Mouse (Mus musculus) NIH3T3 (cell line): ENCODE results near the gene Hs3st5.
"Not testable (repeated sequence)": the region's sequence is repeated elsewhere in the genome, so short reads cannot be mapped to it uniquely, and the experiment has no call there.

Experiments used
- DNase-seq: peaks from one replicate; pipeline ENCODE4 v3.0.0-alpha.2; 2012; ENCODE audit warnings: low read depth

Hs3st5 gene

GRCm38 (mm10) chr10:36506727-36507555 lies at the start of gene Hs3st5:
Gene Hs3st5, plus strand, starts transcription at chr10:36506814.
- no peak for DNase-seq

- DNase-seq: no peak
Measured at GRCm38 (mm10) chr10:36468664-36469063, 38.0 kb upstream of the Hs3st5 start.

DNA sequence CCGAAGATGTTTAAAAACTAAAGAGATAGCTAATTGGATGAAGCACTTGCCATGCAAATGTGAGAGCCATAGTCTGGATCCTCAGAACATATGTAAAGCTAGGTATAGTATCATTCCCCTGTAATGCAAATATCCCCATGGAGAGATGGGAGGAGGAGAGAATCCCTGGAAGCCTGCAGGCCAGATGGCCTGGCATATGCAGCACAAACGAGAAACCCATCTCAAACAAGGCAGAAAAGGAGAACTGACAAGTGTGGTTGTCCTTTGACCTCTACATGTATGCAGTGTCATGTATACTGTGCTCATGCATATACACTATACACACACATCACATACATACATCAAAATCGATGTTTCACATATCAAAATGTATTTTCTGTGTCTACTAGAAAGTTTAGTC lies 35.5 kb upstream of the Hs3st5 start:
- no peak for DNase-seq

GRCm38 (mm10) chr10:36474834-36475233 lies 31.8 kb upstream of the Hs3st5 start:
- no peak for DNase-seq

DNA sequence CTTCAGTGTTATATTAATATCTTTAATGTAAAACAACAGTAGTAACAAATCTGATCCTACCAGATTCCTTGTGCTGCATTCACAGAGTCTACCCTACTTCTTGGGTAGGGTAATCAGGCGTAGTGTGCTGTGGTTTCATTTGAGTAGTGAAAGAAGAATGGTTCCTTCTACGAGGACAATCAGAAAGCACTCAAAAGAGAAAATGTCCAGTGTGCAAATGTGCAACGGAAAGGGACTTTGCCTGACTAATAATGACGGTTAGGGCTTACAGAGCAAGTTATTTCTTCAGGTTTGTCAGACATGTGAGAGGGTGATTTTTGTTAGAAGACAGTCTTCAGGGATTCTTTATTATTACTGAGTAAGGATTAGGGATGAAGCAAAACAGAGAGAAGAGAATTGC lies 29.1 kb upstream of the Hs3st5 start:
- no peak for DNase-seq

- DNase-seq: no peak
Measured at GRCm38 (mm10) chr10:36483362-36483761, 23.3 kb upstream of the Hs3st5 start.

- no peak for DNase-seq
Measured at GRCm38 (mm10) chr10:36484011-36484410, 22.6 kb upstream of the Hs3st5 start.

DNA sequence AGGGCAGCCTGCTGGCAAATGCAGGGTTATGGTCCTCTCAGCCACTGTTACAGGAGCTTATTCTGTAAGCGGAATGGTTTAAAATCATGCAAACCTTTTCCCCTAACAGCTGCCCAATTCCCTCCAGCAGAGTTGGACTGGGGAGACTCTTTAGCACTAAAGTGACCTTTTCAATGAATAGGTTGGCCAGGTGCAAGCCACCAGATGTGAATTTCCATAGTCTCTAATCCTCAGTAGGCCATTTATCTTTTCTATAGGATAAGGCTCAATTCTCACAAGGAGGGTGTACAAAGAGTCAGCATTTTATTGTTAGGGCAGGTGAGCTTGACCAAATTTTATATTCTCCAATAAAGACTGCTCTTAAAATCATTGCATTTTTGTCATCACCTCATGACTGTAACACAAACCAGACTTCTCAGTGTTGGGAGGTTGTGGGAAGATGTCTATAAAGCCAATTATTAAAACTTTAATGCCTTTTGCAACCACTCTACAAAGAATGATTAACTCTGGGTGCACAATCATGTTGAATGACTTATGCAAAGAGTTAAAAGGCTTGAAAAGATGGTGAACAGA lies 21.8 kb upstream of the Hs3st5 start:
- DNase-seq: no peak

GRCm38 (mm10) chr10:36493566-36493965 lies 13.0 kb upstream of the Hs3st5 start:
- no peak for DNase-seq

DNA sequence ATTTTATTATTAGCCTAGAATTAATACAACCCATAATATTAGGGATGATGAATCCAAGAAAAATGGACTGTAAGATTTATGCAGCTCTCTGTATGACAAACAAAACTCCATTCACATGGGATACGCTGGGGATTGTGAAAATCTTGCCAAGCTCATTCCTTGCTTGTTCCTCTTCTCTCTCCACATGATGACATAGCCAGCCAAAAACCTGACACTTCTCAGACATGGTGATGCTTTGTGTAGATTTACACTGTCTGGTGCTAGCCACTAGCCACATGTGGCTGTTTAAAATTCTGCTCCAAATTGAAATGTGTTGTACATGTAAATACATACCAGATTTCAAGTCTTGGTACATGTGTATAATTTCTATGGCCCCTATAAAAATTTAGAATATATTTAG lies 6.9 kb upstream of the Hs3st5 start:
- no peak for DNase-seq

GRCm38 (mm10) chr10:36506033-36506726 lies 434 bp upstream of the Hs3st5 start:
- no peak for DNase-seq

GRCm38 (mm10) chr10:36507556-36507870 lies 899 bp downstream of the Hs3st5 start:
- DNase-seq: no peak

DNA sequence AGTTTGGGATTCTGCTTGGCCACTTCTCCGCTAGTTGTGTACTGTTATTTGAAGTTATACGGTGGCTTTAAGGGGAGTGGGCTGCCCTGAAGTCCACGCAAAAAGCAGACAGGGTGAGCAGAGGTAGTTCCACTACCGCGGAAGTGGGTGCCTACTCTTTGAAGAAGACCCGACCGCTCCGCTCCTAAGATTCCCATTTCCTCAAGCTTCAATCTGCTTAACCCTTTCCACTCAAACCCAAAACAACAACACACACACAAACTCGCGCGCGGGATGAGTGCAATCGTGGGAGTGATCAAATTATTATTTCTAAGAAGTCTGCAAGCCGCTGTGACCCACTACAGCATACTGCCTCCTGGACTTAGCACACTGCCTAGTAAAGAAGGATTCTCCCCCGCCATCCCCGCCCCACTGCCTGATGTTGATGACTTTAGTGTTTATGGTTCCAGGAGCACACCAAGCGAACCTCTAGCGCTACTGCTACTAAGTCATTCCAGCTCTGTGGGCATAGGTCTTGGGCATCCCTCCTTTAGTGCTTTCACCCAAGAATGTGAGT lies 1.5 kb downstream of the Hs3st5 start:
- DNase-seq: no peak

DNA sequence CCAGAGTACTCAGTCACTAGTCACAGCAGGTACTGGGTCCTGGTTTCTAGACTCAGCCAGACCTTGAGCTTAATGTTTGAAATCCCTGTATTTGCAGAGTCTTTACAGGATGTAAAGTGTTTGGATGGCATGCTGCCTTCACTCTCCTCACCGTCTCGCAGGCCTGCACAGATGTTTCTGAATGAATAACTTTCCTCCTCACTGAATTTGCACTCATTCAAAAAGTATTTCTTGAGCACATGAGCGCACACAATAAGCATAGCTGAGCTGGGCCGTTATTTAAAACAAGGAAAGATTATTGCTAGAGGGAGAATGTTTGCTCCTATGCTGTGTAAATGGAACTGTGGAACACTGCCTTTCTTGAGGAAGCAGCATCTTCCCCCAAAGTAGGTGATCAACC lies 2.9 kb downstream of the Hs3st5 start:
- DNase-seq: no peak

GRCm38 (mm10) chr10:36523881-36524280 lies 17.3 kb downstream of the Hs3st5 start:
- no peak for DNase-seq

- DNase-seq: no peak
Measured at GRCm38 (mm10) chr10:36533633-36534335, 27.2 kb downstream of the Hs3st5 start.

GRCm38 (mm10) chr10:36546622-36547021 lies 40.0 kb downstream of the Hs3st5 start:
- DNase-seq: peak; percentile 72

DNA sequence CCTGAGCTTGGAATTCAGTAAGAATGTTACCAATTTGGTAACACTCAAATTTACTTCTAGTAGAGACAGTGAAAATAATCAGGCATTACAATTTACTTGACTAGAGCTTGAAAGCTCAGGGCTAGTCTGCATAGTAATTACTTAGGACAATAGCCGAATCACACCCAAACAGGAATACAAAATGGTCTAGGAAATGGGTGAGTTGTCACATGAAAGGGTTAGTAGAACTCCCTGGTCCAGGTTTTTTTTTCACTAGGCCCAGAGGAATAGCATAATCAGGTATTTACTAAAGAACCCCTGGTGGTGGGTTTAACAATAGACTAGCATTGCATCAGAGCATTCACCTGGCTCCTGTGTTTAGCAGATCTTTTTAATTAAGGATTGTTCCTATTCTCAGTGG lies 41.1 kb downstream of the Hs3st5 start:
- not testable (repeated sequence) for DNase-seq

- no peak for DNase-seq
Measured at GRCm38 (mm10) chr10:36554057-36554456, 47.4 kb downstream of the Hs3st5 start.

DNA sequence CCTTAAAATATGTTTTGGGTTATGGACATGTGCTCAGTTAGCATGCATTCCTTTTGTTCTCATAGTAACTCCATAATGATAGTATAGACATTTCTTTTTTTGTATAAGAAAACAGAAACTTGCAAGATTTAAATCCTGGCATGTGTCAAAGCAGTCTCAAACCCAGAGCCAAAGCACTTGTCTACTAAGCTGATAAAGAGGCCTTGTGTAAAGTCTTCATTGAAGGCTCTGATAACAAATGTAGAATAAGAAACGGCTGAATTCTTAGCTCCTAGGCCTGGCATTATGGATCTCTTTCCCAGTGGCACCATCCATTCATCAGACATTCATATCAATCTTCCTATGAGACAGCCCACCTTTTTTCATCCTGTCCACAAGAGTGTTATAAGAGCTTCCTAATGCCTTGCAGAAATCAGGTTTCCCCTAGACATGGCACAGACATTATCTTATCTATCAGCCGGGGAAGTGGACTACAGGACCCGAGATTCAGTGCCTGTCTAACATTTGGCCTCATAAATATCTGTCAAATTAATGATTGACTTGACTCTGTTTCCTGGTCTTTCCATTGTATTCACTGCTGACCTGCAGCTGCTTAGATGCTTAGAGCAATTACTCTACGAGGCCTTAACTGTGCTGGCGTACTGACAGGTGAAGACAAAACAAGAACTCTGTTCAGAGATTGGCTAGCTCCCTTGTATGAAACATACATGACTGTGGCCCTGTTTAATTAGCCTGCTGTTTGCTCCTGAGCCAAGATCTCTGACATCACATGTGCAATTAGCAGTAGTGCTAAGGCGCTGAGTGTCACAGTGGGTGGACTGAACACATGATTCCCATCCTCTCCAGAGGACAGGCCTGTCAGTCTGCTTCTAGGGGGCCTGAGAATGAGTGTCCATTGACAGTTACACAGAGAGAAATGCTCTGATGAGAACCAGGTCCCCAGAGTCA lies 48.6 kb downstream of the Hs3st5 start:
- no peak for DNase-seq

GRCm38 (mm10) chr10:36556128-36556527 lies 49.5 kb downstream of the Hs3st5 start:
- no peak for DNase-seq
